Mouse (Mus musculus): ENCODE measurements around the gene Trpc2.

DNA sequence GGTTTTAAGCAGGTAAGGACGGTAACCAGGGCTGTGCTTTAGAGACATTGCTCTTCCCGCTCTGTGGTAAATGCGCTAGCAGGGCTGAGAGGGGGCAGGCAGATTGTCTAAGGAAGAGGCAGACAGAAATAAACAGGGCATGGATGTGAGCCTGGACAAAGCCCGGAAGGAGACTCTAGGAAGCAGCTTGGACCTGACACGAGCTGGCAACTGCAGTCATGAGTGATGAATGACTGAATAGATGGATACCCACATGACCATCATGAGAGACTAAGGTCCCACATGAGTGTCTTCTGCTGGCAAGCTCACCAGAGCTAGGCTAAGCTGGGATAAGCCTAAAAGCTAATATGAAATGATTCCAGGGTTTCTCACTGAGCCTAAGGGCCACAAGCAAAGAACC, 21.2 kb downstream of the Trpc2 start:
- TF ChIP-seq CTCF (IDR thresholded peaks at IDR 0.05; ENCODE audit: low read depth, low read length) (no peak), POLR2A (IDR thresholded peaks at IDR 0.05; ENCODE audit: insufficient read depth, low read length) (no peak)
